Mouse (Mus musculus) forebrain, embryonic 12.5 days (tissue): ENCODE data around the gene Amer3. TPM values are rescaled to one million over a fixed set of nuclear protein-coding genes. Genes with fewer than 3 reads are reported as not detected.
"Not testable (repeated sequence)": the region's sequence is repeated elsewhere in the genome, so short reads cannot be mapped to it uniquely, and the experiment has no call there.

Experiments used
- ATAC-seq: fragments of 200-750 bp; cut with Nextera tagmentation; 2 replicates; pipeline ENCODE4 v1.8.0; 2017; ENCODE audit warnings: moderate TSS enrichment; ENCODE audit not compliant: low FRiP score
- H3K27ac ChIP-seq: fragments of 300-500 bp; sonication (generic); 2 replicates; pipeline ENCODE4 v1.5.1; 2016; ENCODE audit warnings: mild to moderate bottlenecking
- H3K27me3 ChIP-seq: fragments of 300-500 bp; sonication (generic); 2 replicates; pipeline ENCODE4 v1.6.1; 2016; ENCODE audit warnings: mild to moderate bottlenecking
- H3K36me3 ChIP-seq: fragments of 300-500 bp; sonication (generic); replicated peaks from 2 replicates; pipeline ENCODE4 v1.6.1; 2016; ENCODE audit warnings: mild to moderate bottlenecking
- H3K4me1 ChIP-seq: fragments of 300-500 bp; sonication (generic); 2 replicates; pipeline ENCODE4 v1.6.1; 2016
- H3K4me2 ChIP-seq: fragments of 300-500 bp; sonication (generic); 2 replicates; pipeline ENCODE4 v1.6.1; 2016; ENCODE audit warnings: mild to moderate bottlenecking, moderate library complexity
- H3K4me3 ChIP-seq: fragments of 300-500 bp; sonication (generic); replicated peaks from 2 replicates; pipeline ENCODE4 v1.5.1; 2016; ENCODE audit warnings: mild to moderate bottlenecking
- H3K9ac ChIP-seq: fragments of 300-500 bp; sonication (generic); 2 replicates; pipeline ENCODE4 v1.6.1; 2016; ENCODE audit warnings: mild to moderate bottlenecking
- H3K9me3 ChIP-seq: fragments of 300-500 bp; sonication (generic); 2 replicates; pipeline ENCODE4 v1.6.1; 2016
- WGBS: fragments of 180-500 bp; shearing (Covaris S2); methylation state at CpG from one replicate; pipeline ENCODE4 v1.1.7; 2016; 5-methylcytosine and 5-hydroxymethylcytosine counted together
- polyA plus RNA-seq: library from polyadenylated mRNA; unstranded; fragments of >200 nt; fragmentation: Nextera tagmentation; extraction: Ambion mirVana; gene quantifications from 2 replicates; pipeline ENCODE4 v1.2.1, GENCODE M21; 2016

The Amer3 gene
- polyA plus RNA-seq, 1 experiment from 2014 or later = 8.3 TPM

DNA sequence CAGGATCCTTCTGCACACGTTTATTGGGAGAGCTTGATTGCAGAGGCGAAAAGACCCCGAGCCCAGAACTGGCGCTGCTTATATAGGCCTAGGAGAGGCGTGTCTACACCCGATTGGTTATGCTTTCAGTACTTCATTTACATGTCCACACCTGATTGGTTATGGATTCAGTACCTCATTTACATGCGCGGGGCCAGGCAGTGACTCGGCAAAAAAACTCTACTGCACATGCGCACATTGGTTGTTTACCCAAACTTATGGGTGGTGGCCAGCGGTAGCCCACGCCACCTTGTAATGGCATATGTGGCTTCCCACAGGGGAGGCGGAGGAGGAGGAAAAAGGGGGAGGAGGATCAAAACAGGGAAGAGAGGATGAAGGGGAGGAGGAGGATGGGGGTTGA, 40.7 kb downstream of the Amer3 start:
- not testable (repeated sequence) for H3K27ac ChIP-seq, H3K9me3 ChIP-seq, H3K36me3 ChIP-seq, ATAC-seq, H3K4me2 ChIP-seq, H3K9ac ChIP-seq, H3K4me3 ChIP-seq, H3K27me3 ChIP-seq, H3K4me1 ChIP-seq
- 95% methylated on average over 13 of the region's 13 CpGs for WGBS

DNA sequence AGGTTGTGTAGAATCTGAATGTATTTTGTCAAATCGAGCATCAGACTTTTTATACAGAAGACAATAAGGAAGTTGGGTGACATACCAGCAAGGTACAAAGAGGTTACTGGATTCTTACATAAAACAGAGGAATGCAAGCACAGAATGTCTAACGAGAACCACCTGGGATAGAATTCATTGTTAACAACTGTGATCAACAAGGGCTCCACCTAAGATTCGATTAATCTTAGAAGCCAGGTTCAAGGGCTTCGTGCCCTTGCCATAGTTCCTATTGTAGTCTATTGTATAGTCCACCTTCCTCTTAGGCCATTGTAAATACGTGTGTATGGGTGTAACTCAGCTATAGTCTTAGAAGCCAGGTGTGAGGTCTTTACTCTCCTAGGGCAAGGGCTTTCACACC, 41.3 kb downstream of the Amer3 start:
- not testable (repeated sequence) for H3K36me3 ChIP-seq, H3K4me2 ChIP-seq, H3K4me3 ChIP-seq, H3K9ac ChIP-seq, H3K27me3 ChIP-seq, ATAC-seq, H3K27ac ChIP-seq, H3K9me3 ChIP-seq, H3K4me1 ChIP-seq
- 88% methylated on average over 5 of the region's 5 CpGs for WGBS

DNA sequence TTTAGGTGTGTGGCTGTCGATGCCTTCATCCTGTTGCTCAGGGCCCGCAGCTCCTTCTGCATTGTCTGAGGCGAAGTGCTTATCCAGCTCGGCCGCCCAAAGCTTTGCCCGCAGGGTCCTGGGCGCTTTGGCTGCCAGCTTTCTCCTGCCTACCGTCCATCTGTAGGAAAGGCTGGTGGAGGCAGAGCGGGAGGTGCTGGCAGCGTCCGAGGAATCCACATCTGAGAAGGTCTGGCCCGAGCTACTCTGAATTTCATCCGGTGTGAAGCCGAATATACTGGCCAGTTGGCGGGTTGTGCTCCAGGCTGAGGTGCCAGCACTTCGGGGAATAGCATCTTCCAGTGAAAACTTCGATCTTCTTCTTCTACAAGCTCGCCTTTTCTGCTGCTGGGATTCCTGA, 56.3 kb downstream of the Amer3 start:
- WGBS = 85% methylated on average over 18 of the region's 18 CpGs
- no peaks in the 10 kb centered on the region for H3K9me3 ChIP-seq
- no peaks in the 10 kb centered on the region for H3K4me1 ChIP-seq
- no peak overlapping the region for H3K4me2 ChIP-seq
- H3K4me3 ChIP-seq = no peak overlapping the region
- no peaks in the 10 kb centered on the region for H3K36me3 ChIP-seq
- H3K9ac ChIP-seq = no peak overlapping the region
- ATAC-seq = no peak
- H3K27me3 ChIP-seq = no peaks in the 10 kb centered on the region
- no peak overlapping the region for H3K27ac ChIP-seq

Other genes with a start within 250 kb of the Amer3 start
- 68.9 and 69.8 TPM in 2 replicates for gene Ccdc115, start 140.0 kb upstream of the Amer3 start, polyA plus RNA-seq
- gene Imp4, start 139.8 kb upstream of the Amer3 start, polyA plus RNA-seq = 71.8 and 81.3 TPM in 2 replicates
- gene Ptpn18, start 119.9 kb upstream of the Amer3 start, polyA plus RNA-seq = 3.3 and 5.4 TPM in 2 replicates
- gene Prss39, start 81.2 kb upstream of the Amer3 start, polyA plus RNA-seq = not detected in 2 replicates
- not detected in 2 replicates for gene Cfc1, start 44.0 kb upstream of the Amer3 start, polyA plus RNA-seq
- not detected in 2 replicates for gene Prss40, start 18.7 kb upstream of the Amer3 start, polyA plus RNA-seq